Mouse (Mus musculus): ENCODE data around the gene Fancc. TPM values are rescaled to one million over a fixed set of nuclear protein-coding genes. Genes with fewer than 3 reads are reported as not detected.

The Fancc gene
- polyA plus RNA-seq, 1 experiment from 2014 or later: 16.6 TPM

- no peaks in the 10 kb centered on the region for H3K9me3 ChIP-seq (replicated peaks; ENCODE audit: control insufficient read depth, low read length)
- H3K4me2 ChIP-seq (ENCODE audit: low read depth, low read length): no peak overlapping the region
- H3K4me1 ChIP-seq (ENCODE audit: control insufficient read depth, insufficient read depth, low read length): no peaks in the 10 kb centered on the region
- no peak overlapping the region for H3K4me3 ChIP-seq (ENCODE audit: low read length)
- no peaks in the 10 kb centered on the region for H3K27me3 ChIP-seq (ENCODE audit: control insufficient read depth, insufficient read depth, low read length)
- peaks cover 61% of the 10 kb centered on the region for H3K36me3 ChIP-seq (ENCODE audit: control insufficient read depth, insufficient read depth)
- H3K9ac ChIP-seq (ENCODE audit: low read length): no peak overlapping the region
- H3K27ac ChIP-seq (ENCODE audit: low read length): no peak overlapping the region
- WGBS: 92% methylated on average over 5 of the region's 5 CpGs
- no peak for ATAC-seq (replicated peaks; ENCODE audit: extremely low read depth, insufficient read depth, low FRiP score)
Observed at GRCm38 (mm10) chr13:63302381-63302780, 194.7 kb downstream of the Fancc start.

GRCm38 (mm10) chr13:63301764-63302209, 195.3 kb downstream of the Fancc start:
- Histone ChIP-seq H3K4me1 (ENCODE audit: control insufficient read depth, insufficient read depth, low read length) (no peaks in the 10 kb centered on the region), H3K9ac (ENCODE audit: low read length) (no peak overlapping the region), H3K27ac (ENCODE audit: low read length) (no peak overlapping the region), H3K27me3 (ENCODE audit: control insufficient read depth, insufficient read depth, low read length) (no peaks in the 10 kb centered on the region), H3K4me3 (ENCODE audit: low read length) (no peak overlapping the region), H3K9me3 (replicated peaks; ENCODE audit: control insufficient read depth, low read length) (no peaks in the 10 kb centered on the region), H3K36me3 (ENCODE audit: control insufficient read depth, insufficient read depth) (peaks cover 66% of the 10 kb centered on the region), H3K4me2 (ENCODE audit: low read depth, low read length) (no peak overlapping the region)
- WGBS: 60% methylated on average over 3 of the region's 3 CpGs
- no peak for ATAC-seq (replicated peaks; ENCODE audit: extremely low read depth, insufficient read depth, low FRiP score)

GRCm38 (mm10) chr13:63300929-63301328, 196.1 kb downstream of the Fancc start:
- Histone ChIP-seq H3K4me1 (ENCODE audit: control insufficient read depth, insufficient read depth, low read length) (no peaks in the 10 kb centered on the region), H3K27ac (ENCODE audit: low read length) (no peak overlapping the region), H3K27me3 (ENCODE audit: control insufficient read depth, insufficient read depth, low read length) (no peaks in the 10 kb centered on the region), H3K4me3 (ENCODE audit: low read length) (no peak overlapping the region), H3K9me3 (replicated peaks; ENCODE audit: control insufficient read depth, low read length) (no peaks in the 10 kb centered on the region), H3K36me3 (ENCODE audit: control insufficient read depth, insufficient read depth) (peaks cover 72% of the 10 kb centered on the region), H3K9ac (ENCODE audit: low read length) (no peak overlapping the region), H3K4me2 (ENCODE audit: low read depth, low read length) (no peak overlapping the region)
- ATAC-seq (replicated peaks; ENCODE audit: extremely low read depth, insufficient read depth, low FRiP score): no peak
- WGBS: 79% methylated on average over 7 of the region's 7 CpGs

GRCm38 (mm10) chr13:63298931-63299330, 198.1 kb downstream of the Fancc start:
- Histone ChIP-seq H3K4me3 (ENCODE audit: low read length) (no peak overlapping the region), H3K4me2 (ENCODE audit: low read depth, low read length) (no peak overlapping the region), H3K4me1 (ENCODE audit: control insufficient read depth, insufficient read depth, low read length) (peaks cover 12% of the 10 kb centered on the region), H3K9me3 (replicated peaks; ENCODE audit: control insufficient read depth, low read length) (no peaks in the 10 kb centered on the region), H3K27ac (ENCODE audit: low read length) (no peak overlapping the region), H3K36me3 (ENCODE audit: control insufficient read depth, insufficient read depth) (peaks cover 70% of the 10 kb centered on the region), H3K27me3 (ENCODE audit: control insufficient read depth, insufficient read depth, low read length) (no peaks in the 10 kb centered on the region), H3K9ac (ENCODE audit: low read length) (no peak overlapping the region)
- 90% methylated on average over 5 of the region's 5 CpGs for WGBS
- ATAC-seq (replicated peaks; ENCODE audit: extremely low read depth, insufficient read depth, low FRiP score): no peak

GRCm38 (mm10) chr13:63297933-63298332, 199.1 kb downstream of the Fancc start:
- peaks cover 62% of the 10 kb centered on the region for H3K36me3 ChIP-seq (ENCODE audit: control insufficient read depth, insufficient read depth)
- H3K9ac ChIP-seq (ENCODE audit: low read length): no peak overlapping the region
- peaks cover 21% of the 10 kb centered on the region for H3K4me1 ChIP-seq (ENCODE audit: control insufficient read depth, insufficient read depth, low read length)
- 92% methylated on average over 3 of the region's 3 CpGs for WGBS
- no peak overlapping the region for H3K27ac ChIP-seq (ENCODE audit: low read length)
- no peak overlapping the region for H3K4me2 ChIP-seq (ENCODE audit: low read depth, low read length)
- no peak overlapping the region for H3K4me3 ChIP-seq (ENCODE audit: low read length)
- no peaks in the 10 kb centered on the region for H3K9me3 ChIP-seq (replicated peaks; ENCODE audit: control insufficient read depth, low read length)
- ATAC-seq (replicated peaks; ENCODE audit: extremely low read depth, insufficient read depth, low FRiP score): no peak
- H3K27me3 ChIP-seq (ENCODE audit: control insufficient read depth, insufficient read depth, low read length): no peaks in the 10 kb centered on the region

DNA sequence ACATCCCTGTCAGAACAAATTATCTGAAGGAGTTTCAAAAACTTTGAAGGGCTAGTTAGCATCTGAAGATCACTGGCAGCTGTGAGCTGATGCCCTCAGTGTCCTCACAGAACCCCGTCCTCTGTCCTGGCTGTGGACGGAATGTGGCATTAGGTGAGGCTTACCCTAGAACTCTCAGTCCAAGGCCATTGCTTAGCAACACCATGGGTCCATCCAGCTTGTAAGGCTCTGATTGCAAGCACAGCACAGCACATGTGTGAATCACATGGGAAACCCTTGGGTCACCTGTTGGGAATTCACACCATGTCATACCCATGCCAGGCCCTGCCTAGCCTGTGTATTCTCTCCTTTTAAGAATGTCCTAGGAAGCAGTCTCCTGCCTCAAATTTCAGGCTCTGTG, 200.1 kb downstream of the Fancc start:
- Histone ChIP-seq H3K9ac (ENCODE audit: low read length) (no peak overlapping the region), H3K4me1 (ENCODE audit: control insufficient read depth, insufficient read depth, low read length) (peaks cover 24% of the 10 kb centered on the region), H3K4me2 (ENCODE audit: low read depth, low read length) (no peak overlapping the region), H3K4me3 (ENCODE audit: low read length) (no peak overlapping the region), H3K27me3 (ENCODE audit: control insufficient read depth, insufficient read depth, low read length) (no peaks in the 10 kb centered on the region), H3K27ac (ENCODE audit: low read length) (no peak overlapping the region), H3K9me3 (replicated peaks; ENCODE audit: control insufficient read depth, low read length) (no peaks in the 10 kb centered on the region), H3K36me3 (ENCODE audit: control insufficient read depth, insufficient read depth) (peaks cover 54% of the 10 kb centered on the region)
- no peak for ATAC-seq (replicated peaks; ENCODE audit: extremely low read depth, insufficient read depth, low FRiP score)
- WGBS: 88% methylated on average over 2 of the region's 2 CpGs

- no peak overlapping the region for H3K4me2 ChIP-seq (ENCODE audit: low read depth, low read length)
- ATAC-seq (replicated peaks; ENCODE audit: extremely low read depth, insufficient read depth, low FRiP score): no peak
- peaks cover 52% of the 10 kb centered on the region for H3K36me3 ChIP-seq (ENCODE audit: control insufficient read depth, insufficient read depth)
- no peak overlapping the region for H3K27ac ChIP-seq (ENCODE audit: low read length)
- H3K4me1 ChIP-seq (ENCODE audit: control insufficient read depth, insufficient read depth, low read length): peaks cover 24% of the 10 kb centered on the region
- H3K4me3 ChIP-seq (ENCODE audit: low read length): no peak overlapping the region
- WGBS: 90% methylated on average over 11 of the region's 11 CpGs
- no peak overlapping the region for H3K9ac ChIP-seq (ENCODE audit: low read length)
- no peaks in the 10 kb centered on the region for H3K9me3 ChIP-seq (replicated peaks; ENCODE audit: control insufficient read depth, low read length)
- H3K27me3 ChIP-seq (ENCODE audit: control insufficient read depth, insufficient read depth, low read length): no peaks in the 10 kb centered on the region
Observed at GRCm38 (mm10) chr13:63296300-63296699, 200.8 kb downstream of the Fancc start.

DNA sequence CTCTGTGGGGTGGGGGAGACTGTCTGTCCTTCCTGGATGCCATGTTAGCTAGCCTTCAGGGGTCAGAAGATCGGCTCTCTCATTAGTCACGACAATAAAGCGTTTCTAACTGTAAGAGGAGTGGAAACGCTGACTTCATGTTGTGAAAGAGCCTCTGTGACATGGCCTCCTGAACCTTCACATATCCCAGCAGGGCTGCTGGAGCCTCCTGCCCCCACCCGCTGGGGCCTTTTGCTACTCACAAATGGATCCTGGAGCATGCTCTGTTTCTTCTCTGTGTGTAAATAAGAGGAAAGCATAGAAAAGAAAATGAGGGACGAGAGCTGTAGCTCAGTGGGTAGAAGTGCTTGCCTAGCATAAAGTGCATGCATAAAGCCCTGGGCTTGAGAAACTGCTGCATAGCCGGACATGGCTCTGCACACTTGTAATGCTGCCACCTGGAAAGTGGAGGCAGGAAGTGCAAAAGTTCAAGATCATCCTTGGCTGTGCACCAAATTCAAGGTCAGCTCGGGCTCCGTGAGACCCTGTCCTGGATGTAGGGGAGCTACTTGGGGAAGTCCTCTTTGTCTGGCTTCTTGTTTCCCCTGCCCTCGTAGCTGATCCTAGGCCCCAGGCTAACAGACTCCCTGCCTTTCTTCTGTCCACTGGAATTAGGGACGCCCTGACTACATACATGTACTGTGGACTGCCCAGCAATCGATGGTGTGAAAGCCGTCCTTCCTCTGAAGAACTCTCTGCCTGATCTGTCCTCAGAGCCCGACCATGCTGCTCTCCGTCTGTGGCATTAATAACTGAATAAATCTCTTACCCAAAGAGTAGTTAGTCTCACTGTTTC, 202.5 kb downstream of the Fancc start:
- Histone ChIP-seq H3K36me3 (ENCODE audit: control insufficient read depth, insufficient read depth) (peaks cover 46% of the 10 kb centered on the region), H3K4me1 (ENCODE audit: control insufficient read depth, insufficient read depth, low read length) (peaks cover 27% of the 10 kb centered on the region), H3K9ac (ENCODE audit: low read length) (peak overlapping the region; percentile 38; the same call in 1 of the 2 replicates), H3K4me2 (ENCODE audit: low read depth, low read length) (no peak overlapping the region), H3K4me3 (ENCODE audit: low read length) (no peak overlapping the region), H3K9me3 (replicated peaks; ENCODE audit: control insufficient read depth, low read length) (no peaks in the 10 kb centered on the region), H3K27ac (ENCODE audit: low read length) (peak overlapping the region; percentile 77), H3K27me3 (ENCODE audit: control insufficient read depth, insufficient read depth, low read length) (no peaks in the 10 kb centered on the region)
- 34% methylated on average over 15 of the region's 15 CpGs for WGBS
- peak; percentile 61 for ATAC-seq (replicated peaks; ENCODE audit: extremely low read depth, insufficient read depth, low FRiP score)

DNA sequence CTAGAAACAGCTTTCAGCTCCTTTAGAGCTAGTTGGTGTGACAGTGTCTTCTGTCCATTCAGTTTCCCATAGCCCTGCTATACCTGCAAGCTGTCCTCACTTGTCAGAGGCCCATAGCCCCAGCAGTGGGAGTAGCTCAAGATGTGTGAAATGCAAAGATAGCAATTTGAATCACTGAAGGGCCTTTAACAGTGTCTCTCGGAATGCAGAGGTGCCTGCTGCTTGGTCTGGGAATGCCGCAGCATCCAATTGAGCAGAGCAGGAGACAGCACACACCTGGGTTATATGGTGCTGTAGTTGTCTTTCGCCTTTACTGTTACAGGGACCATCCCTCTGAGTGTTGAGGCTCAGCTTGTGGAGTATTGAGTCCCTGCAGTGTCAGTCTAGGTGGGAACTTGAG, 203.4 kb downstream of the Fancc start:
- ATAC-seq (replicated peaks; ENCODE audit: extremely low read depth, insufficient read depth, low FRiP score): no peak
- H3K36me3 ChIP-seq (ENCODE audit: control insufficient read depth, insufficient read depth): peaks cover 38% of the 10 kb centered on the region
- no peak overlapping the region for H3K9ac ChIP-seq (ENCODE audit: low read length)
- WGBS: 59% methylated on average over 3 of the region's 3 CpGs
- no peaks in the 10 kb centered on the region for H3K9me3 ChIP-seq (replicated peaks; ENCODE audit: control insufficient read depth, low read length)
- no peak overlapping the region for H3K4me3 ChIP-seq (ENCODE audit: low read length)
- H3K27me3 ChIP-seq (ENCODE audit: control insufficient read depth, insufficient read depth, low read length): no peaks in the 10 kb centered on the region
- H3K27ac ChIP-seq (ENCODE audit: low read length): peak overlapping the region; percentile 77
- peaks cover 27% of the 10 kb centered on the region for H3K4me1 ChIP-seq (ENCODE audit: control insufficient read depth, insufficient read depth, low read length)
- no peak overlapping the region for H3K4me2 ChIP-seq (ENCODE audit: low read depth, low read length)

All from heart, embryonic 16.5 days (tissue).